Mouse (Mus musculus): ENCODE measurements around the gene Camk1d.

DNA sequence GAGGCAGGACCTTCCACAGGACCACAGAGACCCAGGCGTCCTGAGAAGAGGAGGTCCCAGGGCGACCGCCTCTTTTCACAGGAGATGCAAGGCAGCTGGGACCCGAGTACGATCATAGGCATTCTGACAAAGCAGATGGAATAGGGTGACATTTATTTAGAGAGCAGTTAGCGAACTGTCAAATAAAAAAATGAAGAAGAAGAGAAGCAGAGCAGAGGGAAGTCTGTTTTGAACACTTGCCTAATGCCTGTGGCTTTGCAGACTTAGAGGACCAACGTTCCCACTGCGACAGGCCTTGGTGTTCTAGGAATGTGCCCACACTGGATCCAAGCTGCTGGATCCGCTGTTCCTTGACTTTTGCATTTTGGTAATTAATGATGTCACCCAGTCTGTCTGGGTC is 259.5 kb downstream of the Camk1d start:
- TF ChIP-seq GATA1 (IDR thresholded peaks at IDR 0.05; ENCODE audit: borderline replicate concordance, low read length) (no peak), CTCF (IDR thresholded peaks at IDR 0.05; ENCODE audit: low read depth, low read length) (no peak), TAL1 (conservative IDR thresholded peaks at IDR 0.05; ENCODE audit: low read depth, low read length) (no peak)
